Mouse (Mus musculus): ENCODE results near the gene Sirt7. TPM values are rescaled to one million over a fixed set of nuclear protein-coding genes. Genes with fewer than 3 reads are reported as not detected.

The Sirt7 gene
- polyA plus RNA-seq, 1 experiment = 10.8 TPM

GRCm38 (mm10) chr11:120571754-120572416 lies 53.2 kb downstream of the Sirt7 start:
- H3K27ac ChIP-seq (ENCODE audit: insufficient read depth, low read length) = no peak overlapping the region
- H3K36me3 ChIP-seq (ENCODE audit: control insufficient read depth, insufficient read depth, low read length, poor library complexity, severe bottlenecking) = peaks cover 37% of the 10 kb centered on the region
- no peaks in the 10 kb centered on the region for H3K27me3 ChIP-seq (ENCODE audit: control insufficient read depth, insufficient read depth, low read length, poor library complexity, severe bottlenecking)

GRCm38 (mm10) chr11:120571122-120571521 lies 53.9 kb downstream of the Sirt7 start:
- Histone ChIP-seq H3K4me3 (ENCODE audit: low read depth, low read length) (no peak overlapping the region), H3K9ac (ENCODE audit: low read depth, poor library complexity, severe bottlenecking) (peak overlapping the region; percentile 79; the same call in 1 of the 2 replicates), H3K4me1 (ENCODE audit: control insufficient read depth, insufficient read depth, low read length) (no peaks in the 10 kb centered on the region), H3K36me3 (ENCODE audit: control insufficient read depth, insufficient read depth, low read length, poor library complexity, severe bottlenecking) (peaks cover 44% of the 10 kb centered on the region), H3K9me3 (replicated peaks; ENCODE audit: control insufficient read depth, insufficient read depth, low read length, poor library complexity, severe bottlenecking) (no peaks in the 10 kb centered on the region), H3K27me3 (ENCODE audit: control insufficient read depth, insufficient read depth, low read length, poor library complexity, severe bottlenecking) (no peaks in the 10 kb centered on the region), H3K27ac (ENCODE audit: insufficient read depth, low read length) (no peak overlapping the region)
- no peak for TF ChIP-seq EP300 (IDR thresholded peaks at IDR 0.05; ENCODE audit: insufficient read depth, low read depth, low read length)
- TF ChIP-seq POLR2A (IDR thresholded peaks at IDR 0.05; ENCODE audit: insufficient read depth, low read length) = no peak
- no peak for TF ChIP-seq CTCF (IDR thresholded peaks at IDR 0.05; ENCODE audit: low read depth, low read length)

More at GRCm38 (mm10) chr11:120571754-120572416, 53.2 kb downstream of the Sirt7 start:
- TF ChIP-seq CTCF (IDR thresholded peaks at IDR 0.05; ENCODE audit: low read depth, low read length) = no peak
- no peak for TF ChIP-seq EP300 (IDR thresholded peaks at IDR 0.05; ENCODE audit: insufficient read depth, low read depth, low read length)
- TF ChIP-seq POLR2A (IDR thresholded peaks at IDR 0.05; ENCODE audit: insufficient read depth, low read length) = no peak
- Histone ChIP-seq H3K9ac (ENCODE audit: low read depth, poor library complexity, severe bottlenecking) (peak overlapping the region; percentile 79), H3K4me3 (ENCODE audit: low read depth, low read length) (peak overlapping the region; percentile 83), H3K4me1 (ENCODE audit: control insufficient read depth, insufficient read depth, low read length) (no peaks in the 10 kb centered on the region), H3K9me3 (replicated peaks; ENCODE audit: control insufficient read depth, insufficient read depth, low read length, poor library complexity, severe bottlenecking) (no peaks in the 10 kb centered on the region)

Other genes with a start within 250 kb of the Sirt7 start
- 13.2 and 15.2 TPM in 2 replicates for gene Faap100, start 246.5 kb downstream of the Sirt7 start, polyA plus RNA-seq (2011; ENCODE audit: insufficient read depth, insufficient read length, low read depth, missing spikeins)
- 66.9 and 77.2 TPM in 2 replicates for gene Nploc4, start 187.5 kb downstream of the Sirt7 start, polyA plus RNA-seq (2011; ENCODE audit: insufficient read depth, insufficient read length, low read depth, missing spikeins)
- not detected in 2 replicates for gene Tspan10, start 182.6 kb downstream of the Sirt7 start, polyA plus RNA-seq (2011; ENCODE audit: insufficient read depth, insufficient read length, low read depth, missing spikeins)
- 0.93 and 1.0 TPM in 2 replicates for gene Pde6g, start 171.7 kb downstream of the Sirt7 start, polyA plus RNA-seq (2011; ENCODE audit: insufficient read depth, insufficient read length, low read depth, missing spikeins)
- gene Oxld1, start 167.2 kb downstream of the Sirt7 start, polyA plus RNA-seq (2011; ENCODE audit: insufficient read depth, insufficient read length, low read depth, missing spikeins) = 5.8 and 6.1 TPM in 2 replicates
- gene Ccdc137, start 167.1 kb downstream of the Sirt7 start, polyA plus RNA-seq (2011; ENCODE audit: insufficient read depth, insufficient read length, low read depth, missing spikeins) = 15.0 and 16.1 TPM in 2 replicates
- gene Arl16, start 157.6 kb downstream of the Sirt7 start, polyA plus RNA-seq (2011; ENCODE audit: insufficient read depth, insufficient read length, low read depth, missing spikeins) = 10.7 and 11.0 TPM in 2 replicates
- 83.6 and 90.5 TPM in 2 replicates for gene Mrpl12, start 140.6 kb downstream of the Sirt7 start, polyA plus RNA-seq (2011; ENCODE audit: insufficient read depth, insufficient read length, low read depth, missing spikeins)
- gene Slc25a10, start 133.4 kb downstream of the Sirt7 start, polyA plus RNA-seq (2011; ENCODE audit: insufficient read depth, insufficient read length, low read depth, missing spikeins) = 8.3 TPM in 2 replicates
- 0.65 TPM in 1 of 2 replicates, not detected in the other for gene Gcgr, start 94.5 kb downstream of the Sirt7 start, polyA plus RNA-seq (2011; ENCODE audit: insufficient read depth, insufficient read length, low read depth, missing spikeins)
- 46.4 and 53.4 TPM in 2 replicates for gene Mcrip1, start 75.5 kb downstream of the Sirt7 start, polyA plus RNA-seq (2011; ENCODE audit: insufficient read depth, insufficient read length, low read depth, missing spikeins)
- not detected in 2 replicates for gene Ppp1r27, start 74.1 kb downstream of the Sirt7 start, polyA plus RNA-seq (2011; ENCODE audit: insufficient read depth, insufficient read length, low read depth, missing spikeins)
- gene P4hb, start 52.0 kb downstream of the Sirt7 start, polyA plus RNA-seq (2011; ENCODE audit: insufficient read depth, insufficient read length, low read depth, missing spikeins) = 326 and 338 TPM in 2 replicates
- 269 and 298 TPM in 2 replicates for gene Arhgdia, start 43.6 kb downstream of the Sirt7 start, polyA plus RNA-seq (2011; ENCODE audit: insufficient read depth, insufficient read length, low read depth, missing spikeins)
- gene Alyref, start 26.9 kb downstream of the Sirt7 start, polyA plus RNA-seq (2011; ENCODE audit: insufficient read depth, insufficient read length, low read depth, missing spikeins) = 229 and 242 TPM in 2 replicates
- 84.0 and 100 TPM in 2 replicates for gene Anapc11, start 26.8 kb downstream of the Sirt7 start, polyA plus RNA-seq (2011; ENCODE audit: insufficient read depth, insufficient read length, low read depth, missing spikeins)
- not detected in 2 replicates for gene Npb, start 16.8 kb downstream of the Sirt7 start, polyA plus RNA-seq (2011; ENCODE audit: insufficient read depth, insufficient read length, low read depth, missing spikeins)
- gene Pcyt2, start 7.3 kb downstream of the Sirt7 start, polyA plus RNA-seq (2011; ENCODE audit: insufficient read depth, insufficient read length, low read depth, missing spikeins) = 37.0 and 39.6 TPM in 2 replicates
- 48.0 and 53.0 TPM in 2 replicates for gene Mafg, start 8.4 kb upstream of the Sirt7 start, polyA plus RNA-seq (2011; ENCODE audit: insufficient read depth, insufficient read length, low read depth, missing spikeins)
- gene Pycr1, start 18.5 kb upstream of the Sirt7 start, polyA plus RNA-seq (2011; ENCODE audit: insufficient read depth, insufficient read length, low read depth, missing spikeins) = 41.7 and 55.3 TPM in 2 replicates
- gene Myadml2, start 22.9 kb upstream of the Sirt7 start, polyA plus RNA-seq (2011; ENCODE audit: insufficient read depth, insufficient read length, low read depth, missing spikeins) = not detected in 2 replicates
- gene Notum, start 35.9 kb upstream of the Sirt7 start, polyA plus RNA-seq (2011; ENCODE audit: insufficient read depth, insufficient read length, low read depth, missing spikeins) = 2.3 and 5.1 TPM in 2 replicates
- 46.5 and 50.8 TPM in 2 replicates for gene Aspscr1, start 47.7 kb upstream of the Sirt7 start, polyA plus RNA-seq (2011; ENCODE audit: insufficient read depth, insufficient read length, low read depth, missing spikeins)
- gene Cenpx, start 88.5 kb upstream of the Sirt7 start, polyA plus RNA-seq (2011; ENCODE audit: insufficient read depth, insufficient read length, low read depth, missing spikeins) = 38.0 and 45.3 TPM in 2 replicates
- 7.3 and 9.8 TPM in 2 replicates for gene Lrrc45, start 88.7 kb upstream of the Sirt7 start, polyA plus RNA-seq (2011; ENCODE audit: insufficient read depth, insufficient read length, low read depth, missing spikeins)
- 16.6 and 20.7 TPM in 2 replicates for gene Rac3, start 96.2 kb upstream of the Sirt7 start, polyA plus RNA-seq (2011; ENCODE audit: insufficient read depth, insufficient read length, low read depth, missing spikeins)
- gene Dcxr, start 102.0 kb upstream of the Sirt7 start, polyA plus RNA-seq (2011; ENCODE audit: insufficient read depth, insufficient read length, low read depth, missing spikeins) = 54.3 and 68.2 TPM in 2 replicates
- gene Cbr2, start 106.9 kb upstream of the Sirt7 start, polyA plus RNA-seq (2011; ENCODE audit: insufficient read depth, insufficient read length, low read depth, missing spikeins) = not detected in 2 replicates
- gene Hmga1b, start 137.6 kb upstream of the Sirt7 start, polyA plus RNA-seq (2011; ENCODE audit: insufficient read depth, insufficient read length, low read depth, missing spikeins) = 56.2 and 85.9 TPM in 2 replicates
- 8.9 and 9.3 TPM in 2 replicates for gene Rfng, start 159.0 kb upstream of the Sirt7 start, polyA plus RNA-seq (2011; ENCODE audit: insufficient read depth, insufficient read length, low read depth, missing spikeins)
- 92.0 and 95.2 TPM in 2 replicates for gene Gps1, start 159.0 kb upstream of the Sirt7 start, polyA plus RNA-seq (2011; ENCODE audit: insufficient read depth, insufficient read length, low read depth, missing spikeins)
- gene Dus1l, start 171.2 kb upstream of the Sirt7 start, polyA plus RNA-seq (2011; ENCODE audit: insufficient read depth, insufficient read length, low read depth, missing spikeins) = 56.7 and 66.9 TPM in 2 replicates
- 114 and 127 TPM in 2 replicates for gene Fasn, start 199.3 kb upstream of the Sirt7 start, polyA plus RNA-seq (2011; ENCODE audit: insufficient read depth, insufficient read length, low read depth, missing spikeins)